Mouse (Mus musculus): Measurements from ENCODE around the gene Diaph2. TPM values are rescaled to one million over a fixed set of nuclear protein-coding genes. Genes with fewer than 3 reads are reported as not detected.

Gene Diaph2
- polyA plus RNA-seq, 1 experiment from 2014 or later = 5.4 TPM

GRCm38 (mm10) chrX:129750094-129750569, 590 bp downstream of the Diaph2 start:
- ATAC-seq (replicated peaks; ENCODE audit: low FRiP score) (peak; percentile 79), DNase-seq (ENCODE audit: low spot score) (no peak)
- no peaks in the 10 kb centered on the region for H3K27me3 ChIP-seq (ENCODE audit: control insufficient read depth, insufficient read depth, low read length)
- H3K4me2 ChIP-seq (ENCODE audit: low read depth, low read length, severe bottlenecking) = peak overlapping the region; percentile 49
- no peaks in the 10 kb centered on the region for H3K36me3 ChIP-seq (ENCODE audit: control insufficient read depth, insufficient read depth, low read length)
- H3K27ac ChIP-seq (ENCODE audit: low read depth, low read length) = no peak overlapping the region
- H3K4me3 ChIP-seq (ENCODE audit: low read depth, low read length) = peak overlapping the region; percentile 48
- no peaks in the 10 kb centered on the region for H3K4me1 ChIP-seq (replicated peaks; ENCODE audit: control insufficient read depth, insufficient read depth, low read length)
- H3K9me3 ChIP-seq (ENCODE audit: control insufficient read depth, low read length) = no peaks in the 10 kb centered on the region
- 20% methylated on average over 20 of the region's 31 CpGs for WGBS
- H3K9ac ChIP-seq (ENCODE audit: low read length) = peak overlapping the region; percentile 67

DNA sequence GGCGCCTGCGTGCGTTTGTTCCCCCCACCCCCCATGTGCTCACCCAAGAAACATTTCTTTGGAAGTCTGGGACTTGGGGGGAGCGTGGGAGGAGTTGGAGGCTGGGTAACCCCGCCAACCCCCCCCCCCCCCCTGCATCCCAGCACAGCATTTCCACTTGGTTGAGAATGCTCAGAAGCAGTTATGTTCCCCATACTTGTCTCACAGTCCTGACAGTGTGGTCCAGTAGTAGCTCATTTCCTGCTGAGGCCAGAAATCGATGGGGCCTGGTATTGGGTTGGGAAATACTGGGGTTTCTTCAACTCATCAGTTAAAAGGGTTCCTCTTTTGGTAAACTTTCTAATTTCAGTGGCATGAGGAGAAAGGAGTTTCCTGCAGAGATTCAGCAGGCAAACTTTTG, 1.1 kb downstream of the Diaph2 start:
- Histone ChIP-seq H3K4me1 (replicated peaks; ENCODE audit: control insufficient read depth, insufficient read depth, low read length) (no peaks in the 10 kb centered on the region), H3K9ac (ENCODE audit: low read length) (peak overlapping the region; percentile 67), H3K4me3 (ENCODE audit: low read depth, low read length) (peak overlapping the region; percentile 48), H3K27ac (ENCODE audit: low read depth, low read length) (no peak overlapping the region), H3K4me2 (ENCODE audit: low read depth, low read length, severe bottlenecking) (peak overlapping the region; percentile 49), H3K36me3 (ENCODE audit: control insufficient read depth, insufficient read depth, low read length) (no peaks in the 10 kb centered on the region), H3K9me3 (ENCODE audit: control insufficient read depth, low read length) (no peaks in the 10 kb centered on the region), H3K27me3 (ENCODE audit: control insufficient read depth, insufficient read depth, low read length) (no peaks in the 10 kb centered on the region)
- peak; percentile 28 for ATAC-seq (replicated peaks; ENCODE audit: low FRiP score)
- WGBS = 25% methylated on average over 5 of the region's 6 CpGs
- DNase-seq (ENCODE audit: low spot score) = no peak

GRCm38 (mm10) chrX:129756606-129757005, 7.1 kb downstream of the Diaph2 start:
- H3K4me2 ChIP-seq (ENCODE audit: low read depth, low read length, severe bottlenecking) = no peak overlapping the region
- no peaks in the 10 kb centered on the region for H3K36me3 ChIP-seq (ENCODE audit: control insufficient read depth, insufficient read depth, low read length)
- no peaks in the 10 kb centered on the region for H3K9me3 ChIP-seq (ENCODE audit: control insufficient read depth, low read length)
- no peak overlapping the region for H3K9ac ChIP-seq (ENCODE audit: low read length)
- no peaks in the 10 kb centered on the region for H3K27me3 ChIP-seq (ENCODE audit: control insufficient read depth, insufficient read depth, low read length)
- no peak for DNase-seq (ENCODE audit: low spot score)
- H3K4me1 ChIP-seq (replicated peaks; ENCODE audit: control insufficient read depth, insufficient read depth, low read length) = no peaks in the 10 kb centered on the region
- no peak overlapping the region for H3K4me3 ChIP-seq (ENCODE audit: low read depth, low read length)
- H3K27ac ChIP-seq (ENCODE audit: low read depth, low read length) = no peak overlapping the region
- no peak for ATAC-seq (replicated peaks; ENCODE audit: low FRiP score)

GRCm38 (mm10) chrX:129762649-129763048, 13.1 kb downstream of the Diaph2 start:
- DNase-seq (ENCODE audit: low spot score) = no peak
- Histone ChIP-seq H3K4me1 (replicated peaks; ENCODE audit: control insufficient read depth, insufficient read depth, low read length) (no peaks in the 10 kb centered on the region), H3K9me3 (ENCODE audit: control insufficient read depth, low read length) (no peaks in the 10 kb centered on the region), H3K9ac (ENCODE audit: low read length) (no peak overlapping the region), H3K4me3 (ENCODE audit: low read depth, low read length) (no peak overlapping the region), H3K4me2 (ENCODE audit: low read depth, low read length, severe bottlenecking) (no peak overlapping the region), H3K27ac (ENCODE audit: low read depth, low read length) (no peak overlapping the region), H3K36me3 (ENCODE audit: control insufficient read depth, insufficient read depth, low read length) (no peaks in the 10 kb centered on the region), H3K27me3 (ENCODE audit: control insufficient read depth, insufficient read depth, low read length) (no peaks in the 10 kb centered on the region)
- WGBS = 93% methylated on average over 2 of the region's 2 CpGs
- ATAC-seq (replicated peaks; ENCODE audit: low FRiP score) = no peak

DNA sequence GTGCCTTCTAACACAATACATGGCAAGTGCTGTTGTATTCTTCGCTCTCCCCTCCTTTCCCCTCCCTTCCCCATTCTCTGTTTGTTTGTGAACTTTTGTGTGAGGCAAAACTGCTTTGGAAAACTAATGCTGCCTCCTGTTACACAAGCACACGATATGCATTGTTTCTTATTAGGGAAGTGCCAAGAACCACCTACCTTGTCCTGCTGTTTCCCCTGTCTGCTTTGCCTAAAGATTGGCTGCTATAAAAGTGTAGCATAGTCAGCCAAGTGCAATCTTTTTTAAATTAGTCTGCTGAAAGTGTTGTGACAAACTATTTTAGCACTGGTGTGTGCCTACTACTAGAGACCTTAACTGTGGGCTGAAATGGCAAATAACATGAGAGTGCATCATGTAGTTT, 15.8 kb downstream of the Diaph2 start:
- Histone ChIP-seq H3K27me3 (ENCODE audit: control insufficient read depth, insufficient read depth, low read length) (no peaks in the 10 kb centered on the region), H3K4me1 (replicated peaks; ENCODE audit: control insufficient read depth, insufficient read depth, low read length) (no peaks in the 10 kb centered on the region), H3K4me3 (ENCODE audit: low read depth, low read length) (no peak overlapping the region), H3K9ac (ENCODE audit: low read length) (no peak overlapping the region), H3K4me2 (ENCODE audit: low read depth, low read length, severe bottlenecking) (no peak overlapping the region), H3K27ac (ENCODE audit: low read depth, low read length) (no peak overlapping the region), H3K36me3 (ENCODE audit: control insufficient read depth, insufficient read depth, low read length) (no peaks in the 10 kb centered on the region), H3K9me3 (ENCODE audit: control insufficient read depth, low read length) (no peaks in the 10 kb centered on the region)
- no peak for DNase-seq (ENCODE audit: low spot score)
- WGBS = 81% methylated on average over 2 of the region's 2 CpGs
- no peak for ATAC-seq (replicated peaks; ENCODE audit: low FRiP score)

DNA sequence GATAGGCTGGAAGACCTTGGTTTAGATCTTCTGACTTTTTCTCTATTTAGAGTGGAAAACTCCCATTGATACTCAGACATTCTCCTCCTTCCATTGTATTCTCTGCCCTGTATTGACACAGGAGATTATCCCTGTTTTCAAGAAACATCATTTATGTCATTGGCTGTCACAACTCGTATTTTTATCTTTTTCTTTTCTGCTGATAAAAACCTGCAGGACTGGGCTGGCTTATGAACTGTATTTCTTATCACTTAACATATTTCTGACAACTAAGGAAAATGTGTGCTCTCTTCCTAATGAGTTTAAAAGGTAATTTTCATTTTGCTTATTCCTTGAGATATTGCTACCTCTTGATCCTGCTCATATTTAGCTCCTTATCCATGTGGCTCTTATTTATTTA, 17.3 kb downstream of the Diaph2 start:
- WGBS = 79% methylated on average over 1 of the region's 1 CpGs

GRCm38 (mm10) chrX:129770625-129771024, 21.1 kb downstream of the Diaph2 start:
- H3K4me3 ChIP-seq (ENCODE audit: low read depth, low read length) = no peak overlapping the region
- no peak overlapping the region for H3K4me2 ChIP-seq (ENCODE audit: low read depth, low read length, severe bottlenecking)
- ATAC-seq (replicated peaks; ENCODE audit: low FRiP score) = 0 out of 2 replicates have a peak, but pooled peaks have one; percentile 44
- no peaks in the 10 kb centered on the region for H3K36me3 ChIP-seq (ENCODE audit: control insufficient read depth, insufficient read depth, low read length)
- no peak for DNase-seq (ENCODE audit: low spot score)
- WGBS = 52% methylated on average over 2 of the region's 2 CpGs
- H3K27ac ChIP-seq (ENCODE audit: low read depth, low read length) = no peak overlapping the region
- no peaks in the 10 kb centered on the region for H3K4me1 ChIP-seq (replicated peaks; ENCODE audit: control insufficient read depth, insufficient read depth, low read length)
- no peaks in the 10 kb centered on the region for H3K27me3 ChIP-seq (ENCODE audit: control insufficient read depth, insufficient read depth, low read length)
- no peaks in the 10 kb centered on the region for H3K9me3 ChIP-seq (ENCODE audit: control insufficient read depth, low read length)
- no peak overlapping the region for H3K9ac ChIP-seq (ENCODE audit: low read length)

More for the DNA sequence above, 17.3 kb downstream of the Diaph2 start:
- Histone ChIP-seq H3K27ac (ENCODE audit: low read depth, low read length) (no peak overlapping the region), H3K36me3 (ENCODE audit: control insufficient read depth, insufficient read depth, low read length) (no peaks in the 10 kb centered on the region), H3K4me2 (ENCODE audit: low read depth, low read length, severe bottlenecking) (no peak overlapping the region), H3K4me3 (ENCODE audit: low read depth, low read length) (no peak overlapping the region), H3K9me3 (ENCODE audit: control insufficient read depth, low read length) (no peaks in the 10 kb centered on the region), H3K27me3 (ENCODE audit: control insufficient read depth, insufficient read depth, low read length) (no peaks in the 10 kb centered on the region), H3K9ac (ENCODE audit: low read length) (no peak overlapping the region), H3K4me1 (replicated peaks; ENCODE audit: control insufficient read depth, insufficient read depth, low read length) (no peaks in the 10 kb centered on the region)
- no peak for ATAC-seq (replicated peaks; ENCODE audit: low FRiP score)
- no peak for DNase-seq (ENCODE audit: low spot score)

DNA sequence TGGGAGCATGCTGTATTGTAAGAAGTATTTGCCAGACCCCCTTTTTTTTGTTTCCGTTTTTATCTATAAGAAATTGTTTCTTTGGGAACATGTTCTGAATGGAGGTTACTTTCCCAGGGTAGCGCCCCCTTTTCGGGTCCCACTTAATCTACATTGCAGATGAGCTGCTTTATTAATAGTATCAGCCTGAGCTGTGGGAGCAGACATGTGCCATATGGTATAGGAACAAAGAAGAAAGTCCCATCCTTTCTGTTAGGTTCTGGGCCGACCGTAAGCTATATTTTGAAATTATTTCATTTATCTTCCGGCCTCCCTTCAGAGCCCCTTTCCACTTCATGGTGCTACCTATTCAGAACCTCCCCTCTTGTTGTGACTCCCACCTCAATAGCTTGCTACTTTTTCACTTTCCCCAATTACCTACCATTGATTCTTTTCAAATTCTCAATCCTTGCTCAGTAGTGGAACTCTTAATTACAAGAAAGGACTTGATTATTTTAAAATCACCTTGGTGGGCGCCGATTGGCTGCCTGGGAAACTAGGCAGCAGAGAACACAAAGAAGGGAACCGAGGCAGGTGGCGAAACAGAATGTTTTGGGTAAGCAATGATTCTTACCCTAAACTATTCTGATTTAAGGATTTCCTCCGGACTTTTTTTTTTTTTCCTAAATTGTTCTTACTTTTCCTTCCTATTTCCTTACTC, 24.2 kb downstream of the Diaph2 start:
- Histone ChIP-seq H3K36me3 (ENCODE audit: control insufficient read depth, insufficient read depth, low read length) (no peaks in the 10 kb centered on the region), H3K27me3 (ENCODE audit: control insufficient read depth, insufficient read depth, low read length) (no peaks in the 10 kb centered on the region), H3K27ac (ENCODE audit: low read depth, low read length) (no peak overlapping the region), H3K4me3 (ENCODE audit: low read depth, low read length) (no peak overlapping the region), H3K9ac (ENCODE audit: low read length) (no peak overlapping the region), H3K4me2 (ENCODE audit: low read depth, low read length, severe bottlenecking) (no peak overlapping the region), H3K4me1 (replicated peaks; ENCODE audit: control insufficient read depth, insufficient read depth, low read length) (no peaks in the 10 kb centered on the region), H3K9me3 (ENCODE audit: control insufficient read depth, low read length) (no peaks in the 10 kb centered on the region)
- 58% methylated on average over 11 of the region's 11 CpGs for WGBS
- DNase-seq (ENCODE audit: low spot score) (no peak), ATAC-seq (replicated peaks; ENCODE audit: low FRiP score) (peak; percentile 76)

DNA sequence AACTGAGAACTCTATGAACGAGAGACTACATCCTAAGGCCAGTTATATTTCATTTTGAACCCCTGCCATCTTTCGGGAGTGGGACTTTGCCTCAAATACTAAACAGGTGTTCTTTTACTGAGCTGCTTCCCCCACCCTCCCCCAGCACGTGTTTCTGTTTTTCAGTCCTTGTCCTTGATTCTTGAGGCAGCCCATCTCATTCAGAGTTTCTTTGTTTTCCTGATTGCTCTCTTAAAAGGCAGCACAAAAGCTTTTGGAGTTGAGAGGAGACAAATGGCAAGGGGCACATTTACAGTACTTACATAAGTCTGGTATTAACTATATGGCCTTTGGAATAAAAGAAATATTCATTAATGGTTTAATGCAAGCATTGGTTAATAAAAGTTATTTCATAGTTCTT, 24.9 kb downstream of the Diaph2 start:
- no peaks in the 10 kb centered on the region for H3K4me1 ChIP-seq (replicated peaks; ENCODE audit: control insufficient read depth, insufficient read depth, low read length)
- no peak overlapping the region for H3K4me3 ChIP-seq (ENCODE audit: low read depth, low read length)
- H3K4me2 ChIP-seq (ENCODE audit: low read depth, low read length, severe bottlenecking) = no peak overlapping the region
- H3K27ac ChIP-seq (ENCODE audit: low read depth, low read length) = no peak overlapping the region
- no peaks in the 10 kb centered on the region for H3K9me3 ChIP-seq (ENCODE audit: control insufficient read depth, low read length)
- WGBS = 53% methylated on average over 3 of the region's 3 CpGs
- H3K27me3 ChIP-seq (ENCODE audit: control insufficient read depth, insufficient read depth, low read length) = no peaks in the 10 kb centered on the region
- no peaks in the 10 kb centered on the region for H3K36me3 ChIP-seq (ENCODE audit: control insufficient read depth, insufficient read depth, low read length)
- no peak for ATAC-seq (replicated peaks; ENCODE audit: low FRiP score)
- DNase-seq (ENCODE audit: low spot score) = no peak
- H3K9ac ChIP-seq (ENCODE audit: low read length) = no peak overlapping the region

Data from forebrain, embryonic 11.5 days (tissue).